Mouse (Mus musculus) small intestine, adult 2 months (tissue): ENCODE measurements around the gene Slc17a7.

Source experiments
- CTCF ChIP-seq: fragments of 200-500 bp; IDR thresholded peaks from 2 replicates; pipeline ENCODE4 v1.5.1; 2012; ENCODE audit warnings: low read depth, mild to moderate bottlenecking, control low read depth, inconsistent platforms, low read length, moderate library complexity, mixed read lengths; ENCODE audit not compliant: insufficient replicate concordance, insufficient read length; ENCODE audit errors: extremely low read depth
- POLR2A ChIP-seq: fragments of 200-500 bp; IDR thresholded peaks from 2 replicates; pipeline ENCODE4 v1.6.1; 2012; ENCODE audit warnings: low read depth, mild to moderate bottlenecking, control low read depth, inconsistent platforms, low read length, moderate library complexity

DNA sequence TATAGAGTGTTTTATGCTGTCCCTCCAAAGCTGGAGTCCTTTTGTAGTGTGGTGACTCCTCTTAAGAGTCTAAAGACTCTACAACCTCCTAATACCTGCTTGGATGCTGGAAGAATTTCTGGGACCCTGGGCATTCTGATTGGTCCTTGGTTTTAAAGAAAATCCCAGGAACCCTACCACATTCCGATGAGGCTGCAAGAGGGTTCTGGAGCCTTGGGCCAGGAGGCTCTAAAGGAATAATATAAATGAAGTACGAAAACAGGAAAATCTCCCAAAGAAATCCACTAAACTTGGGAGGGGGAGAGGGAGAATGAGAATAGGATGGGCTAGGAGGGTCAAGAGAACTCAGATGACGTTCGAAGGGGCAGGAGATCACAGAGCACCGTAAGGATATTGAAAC lies 10.2 kb upstream of the Slc17a7 start:
- no peak for TF ChIP-seq CTCF
- TF ChIP-seq POLR2A, result no peak
